Mouse (Mus musculus) thymus, postnatal 36 days (tissue): Measurements from ENCODE around the gene Tcerg1l.

Experiments
- DNase-seq, 2 experiments: peaks; one replicate each; pipeline ENCODE4 v3.0.0; 2022; ENCODE audit warnings: mixed read lengths in 2 of 2

Gene Tcerg1l

DNA sequence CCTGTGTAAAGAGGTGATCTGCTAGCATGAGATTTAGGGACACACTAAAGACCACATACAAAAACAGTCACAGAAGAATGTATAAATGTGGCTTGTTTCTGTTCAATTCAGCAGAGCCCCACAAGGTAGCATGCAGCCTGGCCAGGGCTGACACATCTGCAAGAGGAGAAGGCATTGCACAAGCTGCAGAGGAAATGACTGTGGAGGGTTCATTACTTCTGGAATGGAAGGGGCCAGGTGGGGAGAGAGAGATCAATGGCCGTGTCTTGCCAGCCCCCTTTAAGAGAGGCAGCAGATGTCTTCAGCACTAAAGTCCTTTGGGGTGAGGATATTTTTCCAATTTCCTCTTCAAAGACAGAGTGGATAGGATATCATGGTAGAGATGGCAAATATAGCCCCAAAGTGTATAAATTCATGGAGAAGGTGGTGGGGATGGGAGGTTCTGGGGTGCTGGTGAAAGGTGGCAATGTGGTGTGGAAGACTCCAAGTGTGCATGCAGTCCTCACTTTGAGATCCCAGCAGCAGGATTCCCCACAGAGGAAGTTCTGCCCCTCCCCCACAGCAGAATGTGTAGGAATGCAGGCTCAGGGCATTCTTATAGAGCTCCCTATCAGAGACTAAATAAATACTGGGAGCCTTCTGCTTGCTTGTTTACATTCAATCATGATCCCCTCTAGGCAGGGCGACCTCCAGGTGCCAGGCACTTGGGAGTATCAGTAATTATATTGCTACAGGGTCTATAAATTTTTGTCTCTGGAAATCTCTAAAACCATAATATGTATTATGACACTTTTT lies 40.7 kb downstream of the Tcerg1l start:
- DNase-seq = no peak

DNA sequence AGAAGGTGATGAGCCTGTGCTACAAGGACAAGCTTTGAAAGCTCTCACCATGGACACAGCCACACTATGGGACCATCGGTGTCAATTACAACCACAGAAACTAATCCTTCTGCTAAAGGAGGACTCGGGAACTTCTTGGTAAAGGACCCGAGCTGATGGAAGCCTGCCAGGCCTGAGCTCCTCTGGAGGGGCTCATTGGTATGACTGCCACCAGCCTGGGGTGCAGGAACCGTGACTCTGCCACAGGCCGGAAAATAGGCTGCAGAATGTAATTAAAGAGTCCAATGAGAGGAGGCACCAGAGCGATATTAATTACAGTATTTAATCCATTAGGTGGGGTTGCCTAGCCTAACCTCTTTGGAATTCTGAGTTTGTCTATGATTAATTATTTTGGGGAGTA lies 52.1 kb downstream of the Tcerg1l start:
- no peak for DNase-seq

DNA sequence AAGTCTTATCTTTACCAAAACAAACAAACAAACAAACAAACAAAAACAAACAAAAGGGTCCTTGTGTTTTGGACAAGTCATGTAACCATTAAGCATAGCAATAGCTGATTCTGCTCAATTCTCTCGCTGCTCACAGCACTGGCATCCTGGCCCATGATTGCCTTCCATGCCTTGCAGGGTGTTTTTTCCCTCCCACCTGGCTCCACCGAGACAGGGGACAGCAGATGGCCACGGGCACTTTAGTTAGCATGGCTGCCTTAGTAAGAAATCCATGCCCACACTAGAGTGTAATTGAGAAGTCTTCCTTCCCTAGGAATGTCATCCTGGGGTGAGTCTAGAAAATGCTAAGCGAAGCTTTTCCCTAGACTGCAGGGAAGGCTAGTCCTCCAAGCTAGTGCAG lies 59.1 kb downstream of the Tcerg1l start:
- DNase-seq = no peak

DNA sequence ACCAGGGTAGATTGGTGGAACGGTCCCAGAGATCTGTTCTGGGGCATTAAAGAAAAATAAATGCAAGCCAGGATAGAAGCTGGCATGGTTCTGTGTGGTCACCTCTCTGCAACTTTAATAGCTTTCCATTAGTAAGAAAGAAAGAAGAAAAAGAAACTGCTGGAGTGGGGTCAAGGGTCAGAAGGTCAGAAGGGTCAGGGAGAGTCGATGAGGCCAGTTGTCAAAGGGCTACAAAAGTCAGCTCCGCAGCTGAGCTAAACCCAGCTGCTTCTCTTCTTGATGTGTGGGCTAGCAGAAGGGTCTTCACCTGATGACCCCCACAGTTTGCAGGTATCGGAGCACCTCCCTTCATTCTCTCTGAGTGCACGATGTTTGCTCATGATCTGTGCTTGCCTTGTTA lies 59.6 kb downstream of the Tcerg1l start:
- no peak for DNase-seq

DNA sequence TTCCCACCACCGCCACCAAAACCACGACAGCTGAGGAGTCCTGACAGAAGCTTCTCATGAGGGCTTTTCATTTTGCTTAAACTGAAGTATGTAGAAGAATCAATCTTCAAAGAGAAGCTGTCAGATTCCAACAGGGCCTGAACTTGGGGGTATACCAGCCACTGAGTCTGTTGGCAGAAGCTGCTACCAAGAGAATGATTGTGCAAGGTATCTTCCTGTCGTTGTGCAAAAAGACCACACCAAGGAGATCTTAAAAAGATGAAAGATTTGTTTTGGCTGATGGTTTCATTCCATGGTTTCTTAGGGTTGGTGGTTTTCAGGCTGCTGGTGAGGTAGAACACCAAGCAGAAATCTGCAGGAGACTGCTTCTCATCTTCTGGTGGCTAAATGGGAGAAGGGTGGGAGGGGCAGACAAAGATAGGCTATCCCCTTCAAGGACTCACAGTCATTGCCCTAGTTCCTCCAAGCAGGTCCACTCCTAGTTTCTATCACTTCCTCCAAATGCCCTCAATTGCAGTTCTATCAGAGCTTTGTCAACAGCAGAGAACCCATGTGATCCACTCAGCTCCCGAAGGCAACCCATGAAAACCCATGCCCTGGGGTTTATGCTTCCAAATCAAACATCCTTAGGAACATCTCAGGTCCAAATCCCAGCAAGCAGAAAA lies 64.9 kb downstream of the Tcerg1l start:
- no peak for DNase-seq

DNA sequence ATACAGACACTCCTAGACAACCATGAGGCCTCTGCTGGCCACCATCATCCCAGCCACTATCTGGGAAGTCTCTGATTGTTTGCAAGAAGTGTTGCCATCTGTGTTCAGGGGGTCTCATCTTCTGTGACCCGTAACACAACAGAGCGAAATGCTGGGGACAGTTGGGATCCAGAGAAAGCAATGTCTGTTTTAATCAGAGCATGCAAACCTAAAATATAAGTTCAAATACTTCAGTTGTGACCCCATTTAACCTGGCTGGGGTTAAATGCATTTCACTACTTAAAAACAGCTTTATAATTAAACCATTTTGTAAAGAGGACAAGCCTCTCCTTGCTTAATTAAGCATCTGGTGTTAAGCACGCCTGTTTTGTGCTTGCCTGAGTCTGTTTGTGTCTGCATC lies 66.3 kb downstream of the Tcerg1l start:
- no peak for DNase-seq

DNA sequence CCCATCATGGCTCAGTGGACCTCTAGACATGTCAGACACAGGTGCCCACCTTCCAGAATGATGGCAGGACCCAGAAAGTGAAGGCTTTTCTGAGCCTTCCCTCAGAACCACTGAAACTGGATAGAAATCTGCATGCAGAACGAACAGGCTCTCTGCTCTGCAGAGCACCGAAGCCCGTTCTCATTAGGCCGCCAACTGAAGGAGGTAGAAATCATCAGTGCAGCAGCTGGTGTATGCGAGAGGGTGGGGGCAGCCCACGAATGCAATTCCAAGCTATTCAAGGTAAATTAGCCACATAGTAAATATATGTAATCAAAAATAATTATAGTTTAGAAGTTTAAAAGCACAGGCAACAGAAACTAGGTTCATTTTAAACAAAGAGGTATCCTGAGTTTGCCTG lies 68.9 kb downstream of the Tcerg1l start:
- DNase-seq = no peak

DNA sequence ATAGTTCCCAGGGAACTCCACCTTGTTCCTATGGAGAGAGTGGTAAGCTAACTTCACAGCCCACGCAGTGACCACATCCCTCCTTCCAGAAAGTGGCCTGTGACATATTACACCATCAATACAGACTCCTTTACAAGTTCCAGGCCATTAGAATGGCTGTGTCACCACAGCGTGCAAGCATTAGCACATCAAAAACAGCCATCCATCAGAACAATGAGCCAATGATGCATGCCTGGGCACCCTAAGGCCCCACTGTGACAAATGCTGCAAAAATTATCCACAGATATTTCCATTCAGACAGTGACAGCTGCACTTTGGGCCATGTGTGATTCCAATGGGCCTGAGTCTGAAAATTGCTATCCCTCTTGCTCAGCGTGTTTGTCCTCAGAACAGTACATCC lies 70.8 kb downstream of the Tcerg1l start:
- no peak for DNase-seq

DNA sequence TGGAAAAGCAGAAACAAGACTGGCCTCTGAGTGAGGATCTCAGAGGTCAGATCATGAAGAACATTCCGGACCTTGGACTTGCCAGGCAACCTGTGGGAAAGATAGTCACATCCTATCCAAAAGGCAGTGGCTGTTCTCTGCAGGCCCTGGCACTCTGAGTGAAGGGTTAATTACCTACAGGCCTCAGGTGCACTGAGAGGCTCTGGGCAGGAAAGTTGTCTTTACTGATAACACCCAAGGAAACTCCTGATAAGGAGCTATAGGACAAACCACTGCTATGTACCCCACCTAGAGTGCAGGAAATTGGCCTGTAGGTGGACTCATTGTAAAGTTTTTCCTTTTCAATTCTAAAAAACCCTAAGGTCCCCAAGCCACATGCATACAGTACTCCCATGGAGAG lies 83.8 kb downstream of the Tcerg1l start:
- no peak for DNase-seq

DNA sequence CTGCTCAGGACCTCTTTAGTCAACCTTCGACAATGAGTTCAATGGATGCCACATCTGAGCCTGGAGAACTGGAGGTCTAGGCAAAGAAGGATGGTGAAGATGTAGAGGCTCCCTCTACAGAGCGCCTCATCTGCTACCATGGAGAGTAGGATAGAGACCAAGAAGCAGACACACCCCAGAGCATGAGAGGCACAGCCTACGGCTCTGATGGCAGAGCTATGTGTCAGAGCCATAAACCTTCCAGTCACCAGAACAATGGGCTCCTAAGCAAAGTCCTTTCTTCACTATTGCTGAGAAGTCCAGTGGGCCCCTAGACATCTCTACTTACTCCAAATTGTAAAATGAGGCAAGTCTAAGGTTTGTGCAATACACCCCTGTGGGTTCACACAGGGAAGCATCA lies 91.4 kb downstream of the Tcerg1l start:
- no peak for DNase-seq

DNA sequence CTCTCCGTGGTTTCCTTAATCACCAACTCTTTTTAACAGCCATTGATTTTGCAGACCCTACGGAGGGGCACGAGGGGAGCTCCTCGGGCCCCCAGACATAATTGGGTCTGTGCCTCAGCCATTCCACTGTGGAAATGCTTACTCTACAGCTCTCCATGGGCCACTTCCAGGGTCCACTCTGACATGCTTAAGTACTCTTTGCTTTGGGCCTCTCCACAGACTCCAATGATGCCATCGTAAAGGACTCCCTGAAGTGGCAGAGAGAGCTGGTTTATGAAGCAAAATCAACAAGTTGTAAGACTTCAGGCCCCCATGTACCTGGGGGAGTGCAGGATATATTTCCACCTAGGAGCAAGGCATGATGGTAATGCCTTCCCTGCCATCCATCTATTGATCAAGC lies 112.7 kb downstream of the Tcerg1l start:
- no peak for DNase-seq

DNA sequence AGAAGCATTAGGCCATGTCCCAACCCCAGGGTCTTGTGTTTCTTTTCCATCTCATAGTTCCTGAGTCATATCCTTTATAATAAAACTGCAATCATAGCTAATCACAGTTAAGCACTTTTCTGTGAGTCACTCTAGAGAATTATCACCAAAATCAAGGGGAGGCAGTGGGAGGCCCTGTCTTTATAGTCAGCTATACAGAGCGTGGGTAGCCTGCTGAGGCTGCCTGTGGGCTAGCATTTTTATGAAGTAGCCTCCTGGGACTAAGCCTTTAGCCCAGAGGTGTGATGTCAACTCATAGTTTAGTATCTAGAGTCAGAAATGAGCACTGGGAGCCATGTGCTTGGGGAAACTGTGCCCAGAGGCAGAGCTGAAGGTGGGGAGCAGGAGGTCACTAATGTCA lies 122.3 kb downstream of the Tcerg1l start:
- no peak for DNase-seq

DNA sequence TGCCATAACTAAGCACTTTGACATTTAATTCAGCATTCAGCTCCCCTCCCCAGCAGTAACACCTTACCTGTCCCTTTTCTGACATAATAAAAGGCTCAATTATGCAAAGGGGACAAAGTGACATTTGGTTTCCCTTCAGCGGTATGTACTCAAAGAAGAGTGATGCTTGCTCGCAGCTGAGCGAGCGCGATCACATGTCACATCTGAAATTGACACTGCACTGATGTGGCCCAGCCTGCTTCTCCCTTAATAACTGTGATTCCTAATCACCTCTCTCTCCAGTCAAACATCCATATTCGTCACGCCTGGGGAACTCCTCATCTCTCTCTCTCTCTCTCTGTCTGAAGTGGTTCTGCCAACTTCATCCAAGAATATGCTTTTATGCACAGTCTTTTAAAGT lies 126.2 kb downstream of the Tcerg1l start:
- DNase-seq = no peak

DNA sequence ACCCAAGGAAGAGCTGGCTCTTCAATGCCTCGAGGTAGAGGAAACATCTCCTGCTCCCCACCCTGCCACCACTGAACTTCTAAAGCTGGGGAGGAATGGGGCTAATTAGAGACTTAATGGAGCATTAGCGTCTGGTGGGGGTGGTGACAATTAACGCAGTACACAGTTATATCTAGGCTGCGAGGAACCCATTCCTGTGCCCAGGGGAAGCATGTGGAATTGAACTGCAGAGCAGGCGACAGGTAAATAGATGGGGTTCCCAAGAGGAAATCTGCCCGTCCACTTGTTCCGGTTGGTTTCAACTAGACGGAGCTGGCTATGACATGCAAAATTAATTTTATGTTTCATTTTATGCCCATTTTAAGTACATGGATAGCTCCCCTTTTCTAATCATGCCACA lies 128.1 kb downstream of the Tcerg1l start:
- DNase-seq = no peak

DNA sequence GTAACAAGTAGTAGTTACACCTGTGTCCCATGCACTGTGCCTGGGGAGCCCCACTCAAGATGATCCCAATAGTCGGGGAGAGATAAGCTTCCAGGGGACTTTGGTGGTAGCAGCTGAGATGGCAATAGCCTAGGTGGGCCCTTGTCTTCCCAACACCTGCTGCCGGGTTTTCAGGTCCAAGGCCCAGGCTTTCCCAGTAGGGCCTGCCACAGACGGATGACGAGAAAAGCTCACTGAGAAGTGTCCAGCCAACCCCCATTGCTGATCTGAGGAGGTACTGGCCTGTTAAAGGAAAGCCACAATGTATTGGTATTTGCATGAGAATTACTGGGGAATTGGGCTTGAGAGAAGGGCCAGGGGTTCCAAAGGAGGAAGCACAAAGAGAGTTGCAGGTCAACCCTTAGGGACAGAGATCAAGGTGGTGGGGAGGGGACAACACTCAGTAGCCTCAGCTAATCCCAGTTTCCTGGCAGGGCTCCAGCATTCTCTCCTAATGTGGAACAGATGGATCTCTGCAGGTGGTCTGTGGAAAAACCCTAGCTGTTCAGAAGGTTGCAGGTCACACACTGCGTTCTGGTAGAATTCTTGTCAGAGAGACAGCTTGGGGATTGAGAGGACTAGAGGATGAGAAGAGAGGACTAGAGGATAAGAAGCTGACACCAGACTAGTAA lies 129.4 kb downstream of the Tcerg1l start:
- no peak for DNase-seq

DNA sequence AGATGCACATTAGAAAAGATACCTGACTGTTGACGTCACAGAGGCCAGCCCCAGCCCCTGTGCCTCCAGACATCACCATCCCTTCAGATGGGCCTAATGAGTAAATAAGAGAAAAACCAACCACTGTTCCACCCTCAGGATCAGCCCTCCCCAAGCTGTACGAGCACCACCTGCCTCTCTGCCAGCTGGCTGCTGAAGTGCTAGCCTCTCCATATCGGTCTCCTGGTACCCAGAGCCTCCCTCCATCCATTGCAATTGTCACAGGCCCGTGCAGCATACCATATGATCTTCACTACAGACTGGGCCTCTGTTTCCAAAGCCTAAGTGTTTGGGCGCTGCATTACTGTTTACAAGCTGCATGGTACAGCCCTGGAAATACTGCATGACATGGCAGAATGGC lies 148.9 kb downstream of the Tcerg1l start:
- no peak for DNase-seq

DNA sequence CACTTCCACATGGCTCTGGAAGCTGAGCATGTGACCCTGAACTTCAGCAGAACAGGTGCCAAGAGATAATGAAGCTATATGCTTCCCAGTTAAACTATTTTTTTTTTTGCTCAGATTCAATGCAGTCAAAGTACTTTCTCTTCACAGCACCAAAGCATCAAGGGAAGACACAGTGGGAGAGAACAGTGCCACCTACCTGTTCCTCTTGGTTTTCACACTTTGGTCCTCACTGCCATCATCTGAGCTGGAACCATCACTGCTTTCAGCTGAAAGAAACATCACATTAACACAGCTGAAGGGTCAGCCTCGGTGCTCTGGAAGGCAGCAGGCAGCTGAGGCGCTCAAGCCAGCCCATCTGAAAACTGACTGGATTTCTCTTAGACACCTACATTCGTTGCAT lies 149.4 kb downstream of the Tcerg1l start:
- DNase-seq = no peak

DNA sequence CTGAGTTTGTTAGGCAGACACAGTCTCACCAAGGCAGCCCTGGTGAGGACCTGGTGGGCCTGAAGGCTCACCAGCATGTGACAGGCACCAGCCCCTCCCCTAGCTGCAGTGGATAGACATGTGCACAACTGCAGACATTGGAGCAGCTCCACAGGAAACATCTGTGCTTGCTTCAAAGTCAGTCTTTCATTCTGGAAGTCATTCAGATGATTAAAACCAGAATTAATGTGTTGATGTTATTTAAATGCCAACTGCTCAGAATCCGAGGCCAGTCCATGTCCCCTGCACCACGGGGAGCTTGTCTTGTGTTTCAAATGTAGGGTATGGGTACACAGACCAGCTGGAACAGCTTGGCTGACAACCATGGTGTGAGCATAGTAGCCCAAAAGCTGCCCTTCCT lies 150.8 kb downstream of the Tcerg1l start:
- no peak for DNase-seq

DNA sequence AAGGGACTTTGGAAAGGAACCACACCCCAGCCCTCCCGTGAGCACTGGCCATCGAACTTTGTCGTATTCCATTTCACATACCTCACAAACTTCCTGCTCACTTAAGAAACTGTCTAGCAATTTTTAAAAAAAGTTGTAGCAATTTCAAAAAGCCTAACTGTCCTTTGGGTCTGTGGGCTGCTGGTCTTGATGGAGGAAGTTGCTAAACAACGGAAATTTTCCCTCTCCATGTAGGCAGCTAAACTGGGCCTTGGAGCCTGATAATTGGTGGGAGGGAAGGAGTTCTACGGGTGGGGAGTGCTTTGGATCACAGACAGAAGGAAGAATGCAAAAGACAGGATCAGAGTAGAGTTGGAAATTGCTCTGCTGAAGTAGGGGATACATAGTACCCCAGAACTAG lies 155.3 kb downstream of the Tcerg1l start:
- no peak for DNase-seq

DNA sequence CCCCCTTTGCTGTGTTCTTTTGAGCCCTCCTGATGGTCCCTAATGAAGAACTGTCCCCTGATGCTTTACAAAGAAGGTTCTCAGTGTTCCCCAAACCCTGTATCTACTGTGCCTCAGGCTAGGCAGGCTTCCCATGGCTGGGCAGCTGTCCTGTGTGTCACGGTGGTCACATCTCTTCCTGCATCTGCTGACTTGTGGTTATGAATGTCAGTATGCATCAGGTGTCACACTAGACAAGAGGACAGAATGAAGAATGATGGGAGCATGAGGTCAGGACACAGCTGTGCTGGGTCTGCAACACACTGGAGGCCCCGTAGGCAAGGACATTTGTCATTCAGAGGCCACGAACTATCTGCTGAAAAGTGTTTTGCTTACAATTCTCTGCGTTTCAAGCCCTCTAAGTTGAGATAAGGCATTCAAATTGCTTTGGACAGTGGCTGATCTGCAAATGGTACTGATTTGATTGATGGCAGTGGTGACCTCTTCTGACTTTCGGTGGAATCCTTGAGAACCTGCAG lies 159.8 kb downstream of the Tcerg1l start:
- DNase-seq = no peak

DNA sequence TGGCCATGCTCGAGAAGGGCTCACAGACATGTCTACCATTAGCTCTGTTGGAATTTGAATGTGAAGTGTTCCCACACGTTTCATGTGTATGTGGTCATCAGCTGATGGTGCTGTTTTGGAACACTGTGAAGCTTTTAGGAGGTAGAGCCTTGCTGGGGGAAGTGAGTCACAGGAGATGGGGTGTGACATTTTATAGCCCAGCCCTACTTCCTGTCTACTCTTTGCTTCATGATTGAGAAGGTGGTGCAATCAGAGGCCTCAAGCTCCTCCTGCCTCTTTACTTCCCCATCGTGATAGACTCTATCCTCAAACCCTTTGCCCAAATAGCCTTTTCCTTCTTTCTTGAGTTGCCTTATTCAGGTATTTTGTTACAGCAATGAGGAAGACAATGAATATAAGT lies 173.3 kb downstream of the Tcerg1l start:
- DNase-seq = no peak

DNA sequence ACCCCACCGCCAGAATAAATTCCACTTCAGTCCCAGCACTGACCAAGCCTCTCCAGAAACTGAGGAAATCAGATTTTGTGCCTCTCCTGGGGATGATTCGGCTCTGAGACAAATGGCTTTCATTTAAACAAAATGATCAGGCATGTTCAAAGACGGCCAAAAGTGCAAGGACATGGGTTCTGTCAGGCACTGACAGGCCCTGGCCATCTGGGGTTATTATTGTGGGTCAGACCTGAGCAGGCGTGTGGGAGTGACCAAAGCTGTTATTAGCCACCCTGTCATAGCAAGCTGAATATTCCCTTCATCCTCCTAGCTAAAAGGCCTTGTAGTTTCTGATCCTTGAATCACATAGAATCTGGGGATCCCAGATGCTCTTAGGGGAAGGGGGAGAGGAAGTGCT lies 174.6 kb downstream of the Tcerg1l start:
- no peak for DNase-seq

DNA sequence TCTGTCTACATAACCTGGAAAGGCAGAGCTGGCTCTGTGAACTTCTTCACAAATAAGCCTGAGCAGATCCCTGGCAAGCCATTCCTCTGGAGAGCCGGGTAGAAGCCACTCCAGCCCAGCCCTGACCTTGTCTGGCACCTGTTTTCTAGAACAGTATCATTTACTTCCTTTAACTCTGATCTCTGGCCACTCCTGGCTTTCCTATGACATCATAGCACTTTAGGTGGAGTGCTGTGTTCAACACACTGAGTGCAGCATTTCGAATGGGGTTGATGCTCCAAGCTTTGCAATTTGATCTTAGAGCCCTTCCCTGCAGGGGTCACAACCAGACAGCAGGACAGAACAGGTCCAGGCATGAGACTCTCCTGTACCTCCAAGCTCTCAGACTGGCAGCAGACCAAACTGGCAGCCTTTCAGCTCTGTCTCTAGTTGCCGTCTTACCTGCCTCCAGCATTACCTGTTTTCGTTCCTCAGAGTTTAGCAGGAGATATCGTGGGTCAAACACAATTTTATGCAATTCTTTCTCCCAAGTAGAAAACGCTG lies 179.9 kb downstream of the Tcerg1l start:
- no peak for DNase-seq
